Mouse (Mus musculus): ENCODE measurements around the gene Bak1.
A peak's percentile ranks its signal among the peaks of the same experiment; 100 is the strongest.

The Bak1 gene

DNA sequence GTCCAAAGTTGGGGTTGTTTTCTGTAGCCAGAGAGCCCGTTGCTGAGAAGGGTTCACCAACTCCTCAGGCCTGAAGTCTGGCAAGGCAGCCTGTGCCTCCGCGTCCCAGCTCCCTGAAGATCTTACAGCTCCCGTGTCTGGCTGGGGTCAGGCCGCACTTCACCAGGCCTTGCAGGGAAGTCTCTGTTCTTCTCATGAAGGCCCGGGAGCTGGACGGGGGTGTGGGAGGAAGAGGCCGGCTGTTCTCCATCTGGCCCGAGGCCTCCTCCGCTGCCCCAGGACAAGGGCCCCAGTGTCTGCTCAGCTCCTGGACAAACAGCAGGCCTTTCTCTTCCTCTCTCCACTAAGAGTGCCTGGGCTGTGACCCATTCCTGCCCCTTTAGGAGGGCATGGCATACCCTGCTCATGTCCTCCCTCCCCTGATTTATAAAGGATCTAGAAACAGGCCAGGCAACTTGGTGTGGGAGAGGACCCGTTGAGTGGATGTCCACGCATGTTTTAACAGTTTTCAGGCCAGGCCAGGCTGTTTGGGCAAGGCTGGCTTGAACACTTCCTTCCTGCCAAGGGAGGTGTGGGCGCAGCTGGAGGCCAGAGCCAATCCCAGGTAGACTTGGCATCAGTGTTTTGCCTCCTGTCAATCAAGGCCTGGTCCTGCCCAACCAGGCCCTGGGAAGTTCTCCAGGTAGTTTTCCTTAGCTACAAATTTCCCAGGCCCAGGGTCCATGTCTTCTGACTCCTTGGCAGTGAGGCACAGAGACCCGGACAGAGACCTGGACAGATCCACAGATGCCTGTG, 19.8 kb upstream of the Bak1 start:
- DNase-seq (ENCODE audit: low spot score in 2 of 2): peak in 1 of 2 experiments; percentile 36

DNA sequence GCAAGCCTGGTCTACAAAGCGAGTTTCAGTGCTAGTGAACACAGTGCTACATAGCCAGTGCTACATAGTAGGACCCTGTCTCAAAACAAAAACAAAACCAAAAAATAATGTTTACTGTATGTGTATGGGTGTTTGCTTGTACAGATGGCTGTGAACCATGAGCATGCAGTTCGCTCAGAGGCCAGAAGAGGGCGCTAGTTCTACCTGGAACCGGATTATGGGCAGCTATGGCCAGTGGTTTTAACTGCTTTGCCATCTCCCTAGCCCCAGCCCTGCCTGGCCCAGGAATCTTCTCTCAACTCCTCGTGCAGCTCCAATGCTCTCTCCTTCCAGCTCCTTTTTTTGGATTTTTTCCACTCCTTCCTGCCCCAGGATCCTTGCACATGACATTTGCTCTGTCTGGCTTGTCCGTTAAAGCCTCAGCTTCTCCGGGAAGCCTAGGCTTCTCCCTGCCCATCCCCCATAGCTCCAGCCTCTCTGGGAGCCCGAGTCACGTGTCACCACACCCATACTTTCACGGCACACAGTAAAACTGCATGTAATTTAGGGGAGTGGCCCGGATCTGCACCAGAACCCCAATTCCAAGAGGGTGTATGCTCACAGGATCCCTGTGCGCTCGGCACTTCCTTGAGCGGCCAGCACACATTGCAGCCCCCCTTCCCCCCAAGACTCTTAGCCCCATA, 19.1 kb upstream of the Bak1 start:
- no peak for DNase-seq (ENCODE audit: low spot score in 2 of 2)

- no peak for DNase-seq (ENCODE audit: low spot score in 2 of 2)
Observed at GRCm38 (mm10) chr17:27045164-27045563, 16.4 kb upstream of the Bak1 start.

DNA sequence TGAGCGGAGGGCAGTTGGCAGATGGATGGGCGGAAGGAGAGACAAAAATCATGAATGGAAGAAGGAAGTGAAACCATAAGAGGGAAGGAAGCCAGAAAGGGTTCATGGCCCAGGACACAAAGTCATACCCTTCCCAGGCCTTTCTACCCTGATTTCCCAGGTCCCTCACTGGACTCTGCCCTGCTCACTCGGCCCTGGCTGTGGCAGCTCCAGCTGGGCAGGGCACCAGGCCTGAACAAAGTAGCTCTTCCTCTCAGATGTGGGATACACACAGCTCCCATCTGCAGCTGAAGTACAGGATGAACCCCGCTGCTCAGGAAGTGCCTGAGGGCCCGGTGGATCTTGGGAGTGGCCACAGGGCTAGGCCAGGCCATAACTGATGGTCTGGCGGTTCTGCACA, 14.0 kb upstream of the Bak1 start:
- peak in 1 of 2 experiments; percentile 49 for DNase-seq (ENCODE audit: low spot score in 2 of 2)

GRCm38 (mm10) chr17:27041787-27042055, 12.9 kb upstream of the Bak1 start:
- no peak for DNase-seq (ENCODE audit: low spot score in 2 of 2)

DNA sequence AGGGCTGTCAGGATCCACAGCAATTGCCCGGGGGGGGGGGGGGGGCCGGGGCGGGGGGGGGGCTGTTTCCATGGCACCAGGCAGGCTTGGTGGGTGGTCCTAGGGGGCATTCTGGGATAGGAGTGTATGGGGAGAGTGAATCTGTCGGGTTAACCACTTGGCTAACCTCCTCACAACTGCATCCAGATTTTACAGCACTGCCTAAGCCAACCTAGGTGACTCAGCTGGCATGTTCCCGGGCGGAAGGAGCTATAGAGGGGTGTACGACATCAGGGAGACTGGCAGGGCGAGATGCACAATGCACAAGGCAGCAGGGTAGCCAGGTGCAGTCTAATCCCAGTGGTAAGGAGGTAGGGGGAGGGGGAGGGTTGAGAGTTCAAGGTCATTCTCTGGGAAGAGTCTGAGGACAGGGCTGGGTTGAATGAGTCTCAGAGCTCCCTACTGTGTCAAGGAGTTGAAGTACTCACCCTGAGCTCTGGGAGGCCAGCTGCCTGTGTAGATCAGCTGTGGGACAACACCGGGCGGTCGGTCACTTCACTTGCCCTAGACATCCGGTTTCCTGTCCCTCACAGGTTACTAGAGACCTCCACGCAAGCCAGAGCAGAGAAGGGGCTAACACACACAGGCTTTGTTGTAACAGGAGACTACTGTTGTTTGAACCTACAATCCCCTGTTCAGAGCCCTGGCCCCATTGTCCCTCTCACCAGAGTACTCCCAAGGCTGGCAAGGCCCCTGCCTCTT, 12.4 kb upstream of the Bak1 start:
- DNase-seq (ENCODE audit: low spot score in 2 of 2): no peak

DNA sequence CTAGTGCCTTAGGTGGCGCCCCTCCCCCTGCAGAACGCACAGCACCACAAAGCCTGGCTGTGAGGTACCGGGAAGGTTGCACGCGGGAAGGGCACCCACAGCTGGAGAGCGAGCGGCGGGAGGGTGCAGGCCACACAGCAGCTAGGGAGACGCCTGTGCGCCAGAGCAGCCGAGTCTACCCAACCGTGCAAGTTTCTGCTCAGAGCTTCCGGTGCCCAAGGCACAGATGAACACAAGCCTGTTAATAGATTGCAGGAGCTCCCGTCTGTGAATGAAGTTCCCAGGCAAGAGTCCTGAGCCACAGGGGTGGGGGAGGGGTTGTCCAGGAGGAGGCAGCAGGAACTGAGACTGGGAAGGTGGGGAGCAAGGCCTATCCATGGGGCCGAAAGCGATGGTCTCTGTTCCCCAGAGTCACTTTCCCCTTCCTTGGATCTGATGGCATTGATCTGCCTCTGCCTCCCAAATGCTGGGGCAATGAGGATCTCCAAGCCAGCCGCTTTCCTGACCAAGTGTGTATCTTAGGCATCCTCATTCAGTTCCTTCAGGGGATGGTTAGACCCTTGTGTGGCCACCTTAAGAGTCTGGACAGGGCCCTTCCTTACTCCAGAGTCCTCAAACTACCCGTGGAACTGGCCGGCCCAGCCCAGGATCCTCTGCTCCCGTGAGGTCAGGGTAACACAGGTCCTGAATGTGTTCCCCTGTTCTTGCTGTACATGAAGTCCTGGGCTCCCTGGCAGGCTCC, 11.7 kb upstream of the Bak1 start:
- no peak for DNase-seq (ENCODE audit: low spot score in 2 of 2)

DNA sequence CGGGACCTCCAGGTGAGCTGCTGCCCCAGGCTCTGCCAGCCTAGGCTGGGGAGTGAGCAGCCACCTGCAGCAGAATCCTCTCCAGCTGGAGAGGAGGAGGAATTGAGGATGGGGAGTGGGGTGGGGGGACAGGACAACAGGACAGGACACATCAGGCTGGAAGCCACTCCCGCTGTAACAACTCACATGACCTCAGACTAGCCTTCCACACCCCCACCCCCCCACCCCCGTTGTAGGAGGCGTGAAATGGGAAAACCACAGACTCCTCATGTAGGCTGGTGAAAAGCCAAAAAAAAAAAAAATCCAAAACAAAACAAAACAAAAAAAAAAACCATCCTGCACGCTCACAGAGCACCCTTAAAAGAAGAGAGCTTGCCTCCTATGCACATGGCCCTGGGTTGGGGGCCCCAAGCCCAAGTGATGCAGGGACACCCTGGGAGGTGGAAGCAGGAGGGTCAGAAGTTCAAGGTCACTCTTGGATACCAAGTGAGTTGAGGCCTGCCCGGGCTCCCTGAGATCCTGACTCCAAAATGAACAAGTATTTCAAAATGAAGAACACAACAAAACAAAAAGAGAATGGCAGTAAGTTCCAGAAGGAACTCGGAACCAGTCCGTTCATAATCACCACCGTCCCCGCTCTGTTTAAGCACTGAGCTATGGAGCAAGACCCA, 10.8 kb upstream of the Bak1 start:
- DNase-seq (ENCODE audit: low spot score in 2 of 2): no peak

- no peak for DNase-seq (ENCODE audit: low spot score in 2 of 2)
Observed at GRCm38 (mm10) chr17:27038335-27039050, 9.7 kb upstream of the Bak1 start.

DNA sequence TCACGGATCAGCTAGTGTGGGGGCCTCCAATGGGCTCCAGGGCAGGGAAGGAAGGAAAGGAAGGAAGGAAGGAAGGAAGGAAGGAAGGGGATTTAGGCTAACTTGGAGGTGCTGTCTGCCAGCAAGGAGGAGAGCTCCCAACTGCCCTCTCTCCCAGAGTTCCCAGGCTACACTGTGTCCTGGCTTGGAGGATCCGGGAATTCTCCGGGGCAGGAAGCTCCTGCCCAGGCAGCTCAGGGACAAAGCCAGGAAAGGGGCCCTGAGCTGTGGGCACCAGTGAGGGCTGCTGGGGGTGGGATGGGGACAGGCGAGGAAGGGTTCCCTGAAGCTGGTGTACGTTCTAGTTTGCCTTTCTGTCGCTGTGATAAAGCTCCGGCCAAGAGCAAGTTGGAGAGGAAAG, 7.7 kb upstream of the Bak1 start:
- no peak for DNase-seq (ENCODE audit: low spot score in 2 of 2)

- peak; percentile 71 to 79 for DNase-seq (ENCODE audit: low spot score in 2 of 2)
Observed at GRCm38 (mm10) chr17:27032869-27033268, 4.1 kb upstream of the Bak1 start.

GRCm38 (mm10) chr17:27032328-27032727, 3.5 kb upstream of the Bak1 start:
- no peak for DNase-seq (ENCODE audit: low spot score in 2 of 2)

DNA sequence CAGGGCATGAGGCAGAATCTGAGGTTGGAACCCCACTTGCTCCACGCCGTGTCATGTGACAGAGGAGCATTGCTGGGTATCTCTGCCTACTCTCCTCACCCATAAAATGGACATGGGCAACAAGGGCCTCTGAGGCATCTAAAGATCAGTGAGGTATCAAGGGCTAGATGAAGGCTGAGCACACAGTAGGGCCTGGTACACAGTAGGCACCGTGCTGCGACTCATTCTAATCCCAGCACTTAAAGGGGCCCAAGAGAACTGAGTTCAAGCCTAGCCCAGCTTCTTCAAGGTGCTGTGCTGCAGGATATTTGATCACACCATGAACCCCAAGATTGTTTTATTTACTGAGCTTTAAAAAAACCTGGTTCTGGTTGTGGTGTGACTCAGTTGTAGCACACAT, 2.1 kb upstream of the Bak1 start:
- DNase-seq (ENCODE audit: low spot score in 2 of 2): no peak

DNA sequence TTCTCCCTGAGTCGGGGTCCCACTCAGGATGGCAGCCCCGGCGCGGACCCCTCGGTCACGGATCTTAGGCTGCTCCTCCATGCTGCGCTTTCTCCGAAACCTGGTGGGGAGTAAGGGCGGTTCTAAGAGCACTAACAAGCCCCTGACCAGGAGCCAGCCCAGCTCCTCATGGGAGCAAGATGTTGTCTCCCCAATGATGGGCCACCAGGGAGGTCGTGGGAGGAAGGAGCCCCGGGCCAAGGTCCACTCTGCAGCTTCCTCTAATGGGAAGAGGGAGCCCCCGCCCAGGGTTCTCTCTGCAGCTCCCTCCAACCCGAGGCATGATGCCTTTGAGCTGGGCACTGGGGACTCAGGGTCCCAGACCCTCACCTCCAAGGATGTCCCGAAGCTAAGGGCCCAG, 622 bp upstream of the Bak1 start:
- DNase-seq (ENCODE audit: low spot score in 2 of 2): no peak

DNA sequence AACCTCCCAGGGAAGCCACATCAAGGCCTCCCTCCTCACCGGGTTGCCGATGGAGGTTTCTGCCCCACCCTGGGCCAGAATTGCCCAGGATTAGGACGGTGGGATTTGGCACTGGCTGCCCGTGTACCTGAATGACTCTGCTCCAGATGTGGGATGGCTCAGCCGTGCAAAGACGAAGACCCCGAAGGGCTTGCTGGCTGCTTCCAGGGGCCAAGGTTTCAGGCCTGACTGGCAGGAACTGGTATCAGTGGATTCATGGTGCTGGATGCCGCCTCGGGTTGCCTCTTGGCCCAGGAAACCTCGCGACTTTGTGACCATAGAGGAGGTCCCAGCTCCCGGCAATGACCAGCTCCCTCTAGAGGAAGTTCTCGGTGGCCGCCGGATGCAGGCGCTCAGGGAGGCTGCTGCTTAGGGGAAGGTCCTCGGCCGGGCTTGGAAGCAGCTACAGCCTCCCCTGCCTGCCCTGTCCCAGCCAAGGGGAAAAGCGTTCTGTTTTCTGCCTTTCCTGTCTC, 469 bp downstream of the Bak1 start:
- peak; percentile 90 to 91 for DNase-seq (ENCODE audit: low spot score in 2 of 2)

DNA sequence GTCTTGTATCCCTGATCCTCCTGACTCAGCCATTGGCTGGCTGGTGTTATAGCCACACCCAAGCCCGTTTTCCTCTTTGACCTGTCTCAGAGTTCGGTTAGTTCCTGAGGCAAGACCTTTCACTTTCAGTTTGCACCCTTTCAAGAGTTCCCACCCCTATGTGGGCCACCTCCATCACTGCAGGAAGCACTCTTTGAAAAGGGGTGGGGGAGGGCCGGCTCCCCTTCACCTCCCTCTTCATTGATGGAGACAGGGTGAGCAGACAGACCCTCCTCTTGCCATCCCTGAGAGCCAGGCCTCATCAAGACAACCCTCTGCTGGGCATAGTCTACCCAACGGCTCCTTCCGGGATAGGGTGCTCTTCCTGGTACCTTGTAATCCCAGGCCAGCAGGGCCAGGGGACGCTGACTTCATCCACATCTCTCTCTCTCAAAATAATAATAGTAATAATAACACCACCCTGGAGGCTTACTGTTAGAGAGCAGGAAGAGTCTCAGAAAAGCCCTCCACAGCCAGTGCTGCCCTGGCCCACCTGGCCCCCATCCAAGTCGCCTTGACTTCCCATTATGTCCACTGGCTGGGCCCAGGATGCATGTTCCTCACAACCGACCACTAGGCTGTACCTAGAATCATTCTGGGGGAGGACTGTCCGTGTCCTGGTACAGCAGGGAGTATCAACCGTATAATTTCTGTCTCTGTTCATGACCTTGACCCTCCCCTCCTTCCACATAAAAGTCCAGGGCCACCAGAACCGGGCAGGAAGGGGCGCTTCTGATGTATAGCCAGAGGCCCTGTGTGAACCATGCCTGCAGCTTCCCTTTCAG, 1.1 kb downstream of the Bak1 start:
- DNase-seq (ENCODE audit: low spot score in 2 of 2): peak; percentile 62 to 76

DNA sequence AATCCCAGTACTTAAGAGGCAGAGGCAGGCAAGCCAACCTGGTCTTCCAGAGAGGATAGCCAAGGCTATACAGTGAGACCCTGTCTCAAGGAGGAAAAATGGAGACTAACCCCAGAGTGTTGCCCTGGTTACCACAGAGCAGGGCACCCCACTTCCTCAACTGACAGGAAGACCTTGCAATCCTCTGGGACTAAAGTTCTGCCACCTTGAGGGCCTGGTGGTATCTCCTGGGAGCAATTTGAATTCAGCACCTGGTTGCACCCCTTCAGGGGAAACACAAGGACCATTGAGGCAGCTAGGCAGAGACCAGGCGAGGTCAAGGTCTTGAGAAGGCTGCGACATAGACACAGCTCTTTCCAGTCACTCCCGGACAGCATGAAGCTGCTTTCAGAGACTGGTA, 2.9 kb downstream of the Bak1 start:
- no peak for DNase-seq (ENCODE audit: low spot score in 2 of 2)

- no peak for DNase-seq (ENCODE audit: low spot score in 2 of 2)
Observed at GRCm38 (mm10) chr17:27025326-27025902, 3.4 kb downstream of the Bak1 start.

- DNase-seq (ENCODE audit: low spot score in 2 of 2): no peak
Observed at GRCm38 (mm10) chr17:27023342-27023741, 5.5 kb downstream of the Bak1 start.

- no peak for DNase-seq (ENCODE audit: low spot score in 2 of 2)
Observed at GRCm38 (mm10) chr17:27021736-27022135, 7.1 kb downstream of the Bak1 start.

All from heart, adult 9 months (tissue).